Mouse (Mus musculus): ENCODE results near the gene Mms19. TPM values are rescaled to one million over a fixed set of nuclear protein-coding genes. Genes with fewer than 3 reads are reported as not detected.

Mms19 gene
- total RNA-seq, 2 experiments from 2014 or later, result 34.7 to 38.2 TPM

GRCm38 (mm10) chr19:42011123-42011522 lies 30.2 kb upstream of the Mms19 start:
- H3K4me3 ChIP-seq, result no peak overlapping the region
- no peak overlapping the region for H3K27ac ChIP-seq
- no peak for DNase-seq (ENCODE audit: extremely low spot score in 1 of 2, low spot score in 2 of 2)
- intact Hi-C loops (cut with DNase I), result no loop called here
- TF ChIP-seq CTCF (IDR thresholded peaks at IDR 0.05), result no peak

- TF ChIP-seq CTCF (IDR thresholded peaks at IDR 0.05), result no peak
- Histone ChIP-seq H3K4me3 (no peak overlapping the region), H3K27ac (no peak overlapping the region)
- intact Hi-C loops (cut with DNase I), result no loop called here
- DNase-seq (ENCODE audit: extremely low spot score in 1 of 2, low spot score in 2 of 2), result no peak
Measured at GRCm38 (mm10) chr19:42010436-42010835, 29.5 kb upstream of the Mms19 start.

- Histone ChIP-seq H3K27ac (no peak overlapping the region), H3K4me3 (no peak overlapping the region)
- DNase-seq (ENCODE audit: extremely low spot score in 1 of 2, low spot score in 2 of 2), result no peak
- intact Hi-C loops (cut with DNase I), result no loop called here
- no peak for TF ChIP-seq CTCF (IDR thresholded peaks at IDR 0.05)
Measured at GRCm38 (mm10) chr19:42009067-42009466, 28.1 kb upstream of the Mms19 start.

GRCm38 (mm10) chr19:42008586-42008985 lies 27.6 kb upstream of the Mms19 start:
- intact Hi-C loops (cut with DNase I), result no loop called here
- no peak for TF ChIP-seq CTCF (IDR thresholded peaks at IDR 0.05)
- H3K4me3 ChIP-seq, result no peak overlapping the region
- H3K27ac ChIP-seq, result no peak overlapping the region
- no peak for DNase-seq (ENCODE audit: extremely low spot score in 1 of 2, low spot score in 2 of 2)

GRCm38 (mm10) chr19:42006568-42006967 lies 25.6 kb upstream of the Mms19 start:
- H3K4me3 ChIP-seq, result no peak overlapping the region
- intact Hi-C loops (cut with DNase I), result no loop called here
- no peak for TF ChIP-seq CTCF (IDR thresholded peaks at IDR 0.05)
- DNase-seq (ENCODE audit: extremely low spot score in 1 of 2, low spot score in 2 of 2), result no peak
- H3K27ac ChIP-seq, result no peak overlapping the region

- TF ChIP-seq CTCF (IDR thresholded peaks at IDR 0.05), result no peak
- no peak overlapping the region for H3K27ac ChIP-seq
- intact Hi-C loops (cut with DNase I), result no loop called here
- no peak for DNase-seq (ENCODE audit: extremely low spot score in 1 of 2, low spot score in 2 of 2)
- H3K4me3 ChIP-seq, result no peak overlapping the region
Measured at GRCm38 (mm10) chr19:42005616-42006015, 24.7 kb upstream of the Mms19 start.

GRCm38 (mm10) chr19:42004258-42004657 lies 23.3 kb upstream of the Mms19 start:
- no peak overlapping the region for H3K27ac ChIP-seq
- H3K4me3 ChIP-seq, result no peak overlapping the region
- DNase-seq (ENCODE audit: extremely low spot score in 1 of 2, low spot score in 2 of 2), result no peak
- intact Hi-C loops (cut with DNase I), result no loop called here
- TF ChIP-seq CTCF (IDR thresholded peaks at IDR 0.05), result no peak

GRCm38 (mm10) chr19:42001253-42001980 lies 20.5 kb upstream of the Mms19 start:
- intact Hi-C loops (cut with DNase I), result no loop called here
- H3K4me3 ChIP-seq, result no peak overlapping the region
- H3K27ac ChIP-seq, result no peak overlapping the region
- DNase-seq (ENCODE audit: extremely low spot score in 1 of 2, low spot score in 2 of 2), result no peak
- no peak for TF ChIP-seq CTCF (IDR thresholded peaks at IDR 0.05)

- Histone ChIP-seq H3K27ac (no peak overlapping the region), H3K4me3 (no peak overlapping the region)
- intact Hi-C loops (cut with DNase I), result no loop called here
- no peak for TF ChIP-seq CTCF (IDR thresholded peaks at IDR 0.05)
- DNase-seq (ENCODE audit: extremely low spot score in 1 of 2, low spot score in 2 of 2), result no peak
Measured at GRCm38 (mm10) chr19:42000446-42000958, 19.5 kb upstream of the Mms19 start.

- intact Hi-C loops (cut with DNase I), result no loop called here
- TF ChIP-seq CTCF (IDR thresholded peaks at IDR 0.05), result no peak
- H3K4me3 ChIP-seq, result no peak overlapping the region
- DNase-seq (ENCODE audit: extremely low spot score in 1 of 2, low spot score in 2 of 2), result no peak
- no peak overlapping the region for H3K27ac ChIP-seq
Measured at GRCm38 (mm10) chr19:41999688-42000283, 18.8 kb upstream of the Mms19 start.

GRCm38 (mm10) chr19:41998770-41999548 lies 18.0 kb upstream of the Mms19 start:
- Histone ChIP-seq H3K4me3 (no peak overlapping the region), H3K27ac (no peak overlapping the region)
- no peak for DNase-seq (ENCODE audit: extremely low spot score in 1 of 2, low spot score in 2 of 2)
- intact Hi-C loops (cut with DNase I), result no loop called here
- no peak for TF ChIP-seq CTCF (IDR thresholded peaks at IDR 0.05)

GRCm38 (mm10) chr19:41997090-41997489 lies 16.1 kb upstream of the Mms19 start:
- intact Hi-C loops (cut with DNase I), result no loop called here
- H3K27ac ChIP-seq, result no peak overlapping the region
- H3K4me3 ChIP-seq, result no peak overlapping the region
- no peak for DNase-seq (ENCODE audit: extremely low spot score in 1 of 2, low spot score in 2 of 2)
- TF ChIP-seq CTCF (IDR thresholded peaks at IDR 0.05), result no peak

Data from left cerebral cortex, adult 2 months (tissue).